Mouse (Mus musculus) B cell, adult 2 months (primary cell): Measurements from ENCODE around the gene Kdm8.
A peak's percentile ranks its signal among the peaks of the same experiment; 100 is the strongest.
"Not testable (repeated sequence)": the region's sequence is repeated elsewhere in the genome, so short reads cannot be mapped to it uniquely, and the experiment has no call there.

ENCODE experiments used
- DNase-seq, 2 experiments: peaks; one replicate each; pipeline ENCODE4 v3.0.0; 2022

Gene Kdm8

GRCm38 (mm10) chr7:125444464-125445401, at the start of gene Kdm8:
Gene Kdm8 (plus strand): TSS chr7:125444676.
- peak; percentile 93 to 94 for DNase-seq

- DNase-seq = no peak
These were observed 46.4 kb upstream of the Kdm8 start for GRCm38 (mm10) chr7:125398116-125398515.

GRCm38 (mm10) chr7:125398687-125399086, 45.8 kb upstream of the Kdm8 start:
- DNase-seq = no peak

- DNase-seq = no peak
These were observed 37.3 kb upstream of the Kdm8 start for GRCm38 (mm10) chr7:125407136-125407535.

GRCm38 (mm10) chr7:125415087-125415486, 29.4 kb upstream of the Kdm8 start:
- DNase-seq = no peak

GRCm38 (mm10) chr7:125415776-125416175, 28.7 kb upstream of the Kdm8 start:
- no peak for DNase-seq

- no peak for DNase-seq
These were observed 27.7 kb upstream of the Kdm8 start for GRCm38 (mm10) chr7:125416762-125417161.

GRCm38 (mm10) chr7:125418413-125418812, 26.1 kb upstream of the Kdm8 start:
- no peak for DNase-seq

- peak; percentile 87 to 89 for DNase-seq
These were observed 24.3 kb upstream of the Kdm8 start for GRCm38 (mm10) chr7:125420190-125420589.

GRCm38 (mm10) chr7:125421911-125422310, 22.6 kb upstream of the Kdm8 start:
- DNase-seq = no peak

- peak; percentile 4 to 17 for DNase-seq
These were observed 21.4 kb upstream of the Kdm8 start for GRCm38 (mm10) chr7:125423056-125423455.

GRCm38 (mm10) chr7:125427492-125428090, 16.9 kb upstream of the Kdm8 start:
- no peak for DNase-seq

GRCm38 (mm10) chr7:125428381-125428780, 16.1 kb upstream of the Kdm8 start:
- no peak for DNase-seq

GRCm38 (mm10) chr7:125428816-125429500, 15.5 kb upstream of the Kdm8 start:
- not testable (repeated sequence) for DNase-seq

GRCm38 (mm10) chr7:125430170-125430842, 14.2 kb upstream of the Kdm8 start:
- no peak for DNase-seq

GRCm38 (mm10) chr7:125433874-125434273, 10.6 kb upstream of the Kdm8 start:
- no peak for DNase-seq

GRCm38 (mm10) chr7:125434666-125435290, 9.7 kb upstream of the Kdm8 start:
- DNase-seq = no peak

GRCm38 (mm10) chr7:125442323-125442722, 2.2 kb upstream of the Kdm8 start:
- no peak for DNase-seq

GRCm38 (mm10) chr7:125444076-125444463, 406 bp upstream of the Kdm8 start:
- DNase-seq = no peak

GRCm38 (mm10) chr7:125450678-125451077, 6.2 kb downstream of the Kdm8 start:
- no peak for DNase-seq

GRCm38 (mm10) chr7:125451078-125451477, 6.6 kb downstream of the Kdm8 start:
- DNase-seq = no peak

- no peak for DNase-seq
These were observed 9.2 kb downstream of the Kdm8 start for GRCm38 (mm10) chr7:125453671-125454070.
